Mouse (Mus musculus) lung, embryonic 15.5 days (tissue): ENCODE measurements around the gene Cep164. TPM values are rescaled to one million over a fixed set of nuclear protein-coding genes. Genes with fewer than 3 reads are reported as not detected.
A peak's percentile ranks its signal among the peaks of the same experiment; 100 is the strongest.
"Not testable (repeated sequence)": the region's sequence is repeated elsewhere in the genome, so short reads cannot be mapped to it uniquely, and the experiment has no call there.

Experiments
- ATAC-seq: fragments of 200-750 bp; cut with Nextera tagmentation; 2 replicates; pipeline ENCODE4 v1.8.0; 2017; ENCODE audit warnings: moderate number of reproducible peaks, borderline replicate concordance; ENCODE audit not compliant: low FRiP score, low TSS enrichment; ENCODE audit errors: extremely low read depth
- H3K27ac ChIP-seq: fragments of 300-500 bp; sonication (generic); 2 replicates; pipeline ENCODE4 v1.5.1; 2015; ENCODE audit warnings: moderate library complexity, mild to moderate bottlenecking, inconsistent platforms
- H3K27me3 ChIP-seq: fragments of 300-500 bp; sonication (generic); 2 replicates; pipeline ENCODE4 v1.6.1; 2015; ENCODE audit warnings: inconsistent platforms
- H3K36me3 ChIP-seq: fragments of 300-500 bp; sonication (generic); 2 replicates; pipeline ENCODE4 v1.6.1; 2015; ENCODE audit warnings: inconsistent platforms
- H3K4me1 ChIP-seq: fragments of 300-500 bp; sonication (generic); 2 replicates; pipeline ENCODE4 v1.6.1; 2015; ENCODE audit warnings: inconsistent platforms
- H3K4me2 ChIP-seq: fragments of 300-500 bp; sonication (generic); 2 replicates; pipeline ENCODE4 v1.6.1; 2015; ENCODE audit warnings: inconsistent platforms, mild to moderate bottlenecking, moderate library complexity
- H3K4me3 ChIP-seq: fragments of 300-500 bp; sonication (generic); 2 replicates; pipeline ENCODE4 v1.5.1; 2015; ENCODE audit warnings: mild to moderate bottlenecking, inconsistent platforms
- H3K9ac ChIP-seq: fragments of 300-500 bp; sonication (generic); 2 replicates; pipeline ENCODE4 v1.6.1; 2015; ENCODE audit warnings: inconsistent platforms
- H3K9me3 ChIP-seq: fragments of 300-500 bp; sonication (generic); 2 replicates; pipeline ENCODE4 v1.6.1; 2016; ENCODE audit warnings: inconsistent platforms
- WGBS: fragments of 180-500 bp; shearing (Covaris S2); methylation state at CpG from one replicate; pipeline ENCODE4 v1.1.7; 2015; 5-methylcytosine and 5-hydroxymethylcytosine counted together
- polyA plus RNA-seq: library from polyadenylated mRNA; unstranded; fragments of >200 nt; fragmentation: Nextera tagmentation; extraction: Ambion mirVana; gene quantifications from 2 replicates; pipeline ENCODE4 v1.2.1, GENCODE M21; 2015

Cep164 gene
- polyA plus RNA-seq, 1 experiment from 2014 or later, result 21.5 TPM

GRCm38 (mm10) chr9:45849528-45850408 lies 21.3 kb upstream of the Cep164 start:
- peak overlapping the region; percentile 86 for H3K27ac ChIP-seq
- peak; percentile 87 for ATAC-seq
- no peaks in the 10 kb centered on the region for H3K9me3 ChIP-seq
- H3K4me2 ChIP-seq, result no peak overlapping the region
- WGBS, result 52% methylated on average over 9 of the region's 9 CpGs
- no peak overlapping the region for H3K4me3 ChIP-seq
- peaks cover 17% of the 10 kb centered on the region for H3K4me1 ChIP-seq
- H3K36me3 ChIP-seq, result no peaks in the 10 kb centered on the region
- H3K9ac ChIP-seq, result no peak overlapping the region
- H3K27me3 ChIP-seq, result no peaks in the 10 kb centered on the region

GRCm38 (mm10) chr9:45846891-45847460 lies 18.5 kb upstream of the Cep164 start:
- Histone ChIP-seq H3K9me3 (no peaks in the 10 kb centered on the region), H3K4me3 (no peak overlapping the region), H3K4me1 (peaks cover 17% of the 10 kb centered on the region), H3K27ac (no peak overlapping the region), H3K27me3 (no peaks in the 10 kb centered on the region), H3K36me3 (no peaks in the 10 kb centered on the region), H3K4me2 (no peak overlapping the region), H3K9ac (no peak overlapping the region)
- no peak for ATAC-seq
- WGBS, result 82% methylated on average over 5 of the region's 5 CpGs

GRCm38 (mm10) chr9:45846176-45846575 lies 17.7 kb upstream of the Cep164 start:
- H3K9me3 ChIP-seq, H3K27ac ChIP-seq, ATAC-seq, H3K36me3 ChIP-seq, H3K27me3 ChIP-seq, H3K9ac ChIP-seq, H3K4me2 ChIP-seq, H3K4me3 ChIP-seq: not testable (repeated sequence)
- 58% methylated on average over 2 of the region's 2 CpGs for WGBS
- peaks cover 21% of the 10 kb centered on the region for H3K4me1 ChIP-seq

- Histone ChIP-seq H3K4me2 (no peak overlapping the region), H3K9ac (no peak overlapping the region), H3K27ac (no peak overlapping the region), H3K9me3 (no peaks in the 10 kb centered on the region), H3K27me3 (no peaks in the 10 kb centered on the region), H3K36me3 (no peaks in the 10 kb centered on the region), H3K4me3 (no peak overlapping the region), H3K4me1 (peaks cover 23% of the 10 kb centered on the region)
- 85% methylated on average over 3 of the region's 3 CpGs for WGBS
- no peak for ATAC-seq
Measured at GRCm38 (mm10) chr9:45845541-45845940, 17.1 kb upstream of the Cep164 start.

- H3K9ac ChIP-seq, result no peak overlapping the region
- H3K4me2 ChIP-seq, result no peak overlapping the region
- no peak overlapping the region for H3K4me3 ChIP-seq
- H3K9me3 ChIP-seq, result no peaks in the 10 kb centered on the region
- 95% methylated on average over 1 of the region's 1 CpGs for WGBS
- H3K4me1 ChIP-seq, result peaks cover 24% of the 10 kb centered on the region
- no peak overlapping the region for H3K27ac ChIP-seq
- ATAC-seq, result no peak
- H3K36me3 ChIP-seq, result no peaks in the 10 kb centered on the region
- H3K27me3 ChIP-seq, result no peaks in the 10 kb centered on the region
Measured at GRCm38 (mm10) chr9:45843780-45844179, 15.3 kb upstream of the Cep164 start.

GRCm38 (mm10) chr9:45843007-45843406 lies 14.5 kb upstream of the Cep164 start:
- Histone ChIP-seq H3K9me3 (no peaks in the 10 kb centered on the region), H3K36me3 (no peaks in the 10 kb centered on the region), H3K4me2 (no peak overlapping the region), H3K27ac (no peak overlapping the region), H3K4me1 (peaks cover 24% of the 10 kb centered on the region), H3K4me3 (no peak overlapping the region), H3K9ac (no peak overlapping the region), H3K27me3 (no peaks in the 10 kb centered on the region)
- ATAC-seq, result no peak
- 71% methylated on average over 5 of the region's 5 CpGs for WGBS

GRCm38 (mm10) chr9:45841458-45841857 lies 13.0 kb upstream of the Cep164 start:
- ATAC-seq, result no peak
- no peak overlapping the region for H3K4me2 ChIP-seq

GRCm38 (mm10) chr9:45840331-45840730 lies 11.8 kb upstream of the Cep164 start:
- Histone ChIP-seq H3K27ac (no peak overlapping the region), H3K27me3 (no peaks in the 10 kb centered on the region), H3K9me3 (no peaks in the 10 kb centered on the region), H3K4me1 (peaks cover 24% of the 10 kb centered on the region), H3K9ac (0 out of 2 replicates have a peak overlapping the region, but pooled peaks have one; percentile 74), H3K4me2 (peak overlapping the region; percentile 94), H3K36me3 (no peaks in the 10 kb centered on the region), H3K4me3 (peak overlapping the region; percentile 86; the same call in 1 of the 2 replicates)
- no peak for ATAC-seq
- WGBS, result 42% methylated on average over 5 of the region's 5 CpGs

More at GRCm38 (mm10) chr9:45841458-45841857, 13.0 kb upstream of the Cep164 start:
- H3K4me1 ChIP-seq, result peaks cover 24% of the 10 kb centered on the region
- H3K27ac ChIP-seq, result no peak overlapping the region
- H3K4me3 ChIP-seq, result no peak overlapping the region
- no peak overlapping the region for H3K9ac ChIP-seq
- no peaks in the 10 kb centered on the region for H3K9me3 ChIP-seq
- H3K36me3 ChIP-seq, result no peaks in the 10 kb centered on the region
- H3K27me3 ChIP-seq, result no peaks in the 10 kb centered on the region
- 56% methylated on average over 6 of the region's 6 CpGs for WGBS

GRCm38 (mm10) chr9:45839982-45840300 lies 11.4 kb upstream of the Cep164 start:
- Histone ChIP-seq H3K9ac (peak overlapping the region; percentile 74), H3K4me3 (peak overlapping the region; percentile 86), H3K4me2 (peak overlapping the region; percentile 94), H3K4me1 (peaks cover 24% of the 10 kb centered on the region), H3K27me3 (no peaks in the 10 kb centered on the region), H3K36me3 (no peaks in the 10 kb centered on the region), H3K9me3 (no peaks in the 10 kb centered on the region), H3K27ac (no peak overlapping the region)
- WGBS, result 63% methylated on average over 7 of the region's 7 CpGs
- no peak for ATAC-seq

GRCm38 (mm10) chr9:45839139-45839981 lies 10.9 kb upstream of the Cep164 start:
- WGBS, result 11% methylated on average over 17 of the region's 17 CpGs
- no peaks in the 10 kb centered on the region for H3K9me3 ChIP-seq
- H3K4me1 ChIP-seq, result peaks cover 24% of the 10 kb centered on the region
- H3K9ac ChIP-seq, result peak overlapping the region; percentile 74
- H3K4me3 ChIP-seq, result peak overlapping the region; percentile 86
- H3K36me3 ChIP-seq, result no peaks in the 10 kb centered on the region
- peak overlapping the region; percentile 53; the same call in 1 of the 2 replicates for H3K27ac ChIP-seq
- no peaks in the 10 kb centered on the region for H3K27me3 ChIP-seq
- ATAC-seq, result 0 out of 2 replicates have a peak, but pooled peaks have one; percentile 43
- peak overlapping the region; percentile 94 for H3K4me2 ChIP-seq

- Histone ChIP-seq H3K4me1 (peaks cover 24% of the 10 kb centered on the region), H3K4me2 (peak within 1 kb of the TSS; percentile 94), H3K36me3 (no peaks in the 10 kb centered on the region), H3K4me3 (peak within 1 kb of the TSS; percentile 86), H3K27me3 (no peaks in the 10 kb centered on the region), H3K27ac (peak within 1 kb of the TSS; percentile 53), H3K9ac (peak within 1 kb of the TSS; percentile 74), H3K9me3 (no peaks in the 10 kb centered on the region)
- ATAC-seq, result peak; percentile 76
- WGBS, result under 1% methylated on average over 38 of the region's 40 CpGs
Measured at GRCm38 (mm10) chr9:45838434-45839138, 10.1 kb upstream of the Cep164 start, which contains the start of gene Bace1. Gene Bace1, plus strand, starts transcription at chr9:45838580.
